Mouse (Mus musculus) cerebellum, postnatal 36 days (tissue): ENCODE results near the gene Bcl9l.

ENCODE experiments used
- DNase-seq, 2 experiments: peaks; one replicate each; pipeline ENCODE4 v3.0.0; 2021 to 2022; ENCODE audit warnings: mixed read lengths in 2 of 2

Gene Bcl9l

DNA sequence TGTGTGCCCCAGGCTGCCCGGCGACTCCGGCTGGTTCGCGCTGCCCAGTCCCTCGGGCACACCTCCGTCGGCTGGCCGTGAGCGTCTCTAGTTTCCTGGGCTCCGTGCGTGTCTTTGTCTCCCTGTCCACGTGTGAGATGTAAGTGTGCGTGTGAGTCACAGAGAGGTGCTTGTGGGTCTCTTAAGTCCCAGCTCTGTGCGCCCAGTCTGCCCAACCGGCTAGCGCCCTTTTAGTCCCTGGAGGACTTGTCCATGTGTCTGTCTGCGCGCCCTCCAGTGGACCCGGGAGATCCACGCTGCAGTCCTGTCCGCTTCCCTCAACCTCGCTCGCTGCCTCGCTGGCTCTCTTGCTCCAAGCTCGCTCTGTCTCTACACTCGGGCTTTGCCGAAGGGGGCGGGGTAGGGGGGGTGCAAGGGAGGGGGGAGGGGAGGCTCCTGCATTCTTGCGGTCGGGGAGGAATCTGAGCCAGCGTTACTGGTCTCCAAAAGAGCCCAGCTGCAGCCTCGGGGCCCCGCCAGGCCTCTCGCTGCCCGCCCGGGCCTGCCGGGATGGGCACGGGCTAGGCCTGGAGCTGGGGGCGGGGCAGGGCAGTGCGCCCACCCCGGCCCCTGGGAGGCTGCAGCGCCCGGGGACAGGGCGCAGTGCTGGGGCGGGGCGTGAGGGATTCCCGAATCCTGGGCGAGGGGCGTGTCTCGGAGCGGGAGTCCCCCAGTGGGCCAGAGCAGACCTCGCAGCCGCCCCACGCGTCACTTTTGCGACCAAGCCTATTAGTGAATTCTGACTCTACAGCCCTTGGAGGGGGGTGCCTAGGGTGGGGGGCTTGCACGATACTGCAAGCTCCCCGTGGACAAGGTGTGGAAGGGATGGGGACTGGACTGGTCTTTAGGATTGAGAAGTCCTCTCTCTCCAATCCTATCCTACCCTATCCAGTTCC lies 16.1 kb downstream of the Bcl9l start:
- peak; percentile 57 to 63 for DNase-seq

DNA sequence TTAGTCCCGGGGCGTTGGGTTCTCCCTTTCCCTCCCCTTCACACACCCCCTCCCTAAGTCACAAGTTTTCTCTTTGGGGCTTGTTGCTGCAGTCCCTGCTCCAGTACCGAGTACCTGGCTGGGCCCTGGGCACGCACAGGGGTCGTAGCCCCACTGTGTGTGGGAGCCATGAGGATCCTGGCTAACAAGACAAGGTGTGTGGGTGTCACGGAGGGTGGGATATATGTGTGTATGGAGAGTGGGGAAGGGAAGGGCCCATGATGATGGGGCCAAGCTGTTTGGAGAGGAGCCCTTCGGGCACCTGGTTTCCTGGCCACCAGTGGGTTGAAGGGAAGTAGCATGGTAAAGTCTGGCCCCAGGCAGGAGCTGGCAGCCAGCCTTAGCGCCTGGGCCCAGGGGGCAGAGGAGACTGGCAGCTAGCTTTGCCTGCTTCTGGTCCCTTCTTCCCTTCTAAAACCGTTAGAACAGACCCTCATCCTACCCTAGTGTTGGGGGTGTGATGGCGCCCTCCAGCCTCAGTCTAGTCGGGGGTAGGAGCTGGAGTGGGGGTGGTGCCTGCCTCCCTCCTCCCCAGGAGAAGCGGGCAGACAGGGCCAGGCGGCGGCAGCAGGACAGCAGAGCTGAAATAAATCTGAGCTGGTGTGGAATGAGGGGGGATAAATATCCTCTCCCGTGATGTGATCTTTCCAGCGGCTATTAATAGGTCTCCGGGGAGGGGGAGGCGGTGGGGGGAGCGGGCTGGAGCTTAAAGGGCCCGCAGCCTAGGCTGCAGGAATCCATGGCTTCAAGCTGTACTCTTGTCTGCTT lies 16.9 kb downstream of the Bcl9l start:
- peak; percentile 67 to 72 for DNase-seq

DNA sequence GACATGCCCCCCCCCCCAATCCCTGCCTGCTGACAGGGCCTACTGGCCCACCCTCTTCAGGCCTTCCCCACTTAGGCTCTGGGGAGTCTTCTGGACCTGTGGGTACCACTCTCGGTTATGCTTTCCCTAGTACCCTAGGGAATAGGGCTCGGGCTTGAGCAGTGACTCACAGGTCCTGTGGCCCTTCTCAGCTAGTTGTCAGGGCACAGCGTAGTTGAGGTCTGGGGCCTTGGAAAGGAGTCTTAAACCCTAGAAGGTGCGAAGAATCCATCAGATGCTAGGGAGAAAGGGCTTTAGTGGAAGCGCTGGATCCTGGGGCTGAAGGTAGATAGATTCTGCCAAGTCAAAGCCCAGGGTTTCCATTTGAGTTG lies 17.5 kb downstream of the Bcl9l start:
- DNase-seq: peak in 1 of 2 experiments; percentile 15

DNA sequence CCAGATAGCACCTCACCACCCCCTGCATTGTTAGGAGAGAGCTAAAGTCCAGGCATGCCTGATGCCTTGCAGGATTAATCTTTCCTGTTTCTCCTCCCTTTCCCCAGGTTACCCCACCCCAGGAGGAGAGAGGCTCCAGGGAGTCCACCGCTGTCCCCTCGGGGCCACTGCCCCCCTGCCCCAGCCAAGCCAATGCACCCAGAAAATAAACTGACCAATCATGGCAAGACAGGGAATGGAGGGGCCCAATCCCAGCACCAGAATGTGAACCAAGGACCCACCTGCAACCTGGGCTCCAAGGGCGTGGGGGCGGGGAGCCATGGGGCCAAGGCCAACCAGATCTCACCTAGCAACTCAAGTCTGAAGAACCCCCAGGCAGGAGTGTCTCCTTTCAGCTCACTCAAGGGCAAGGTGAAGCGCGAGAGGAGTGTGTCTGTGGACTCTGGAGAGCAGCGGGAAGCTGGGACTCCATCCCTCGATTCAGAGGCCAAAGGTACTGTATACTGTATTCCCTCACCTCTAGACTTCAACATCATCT lies 18.1 kb downstream of the Bcl9l start:
- DNase-seq: peak; percentile 15

DNA sequence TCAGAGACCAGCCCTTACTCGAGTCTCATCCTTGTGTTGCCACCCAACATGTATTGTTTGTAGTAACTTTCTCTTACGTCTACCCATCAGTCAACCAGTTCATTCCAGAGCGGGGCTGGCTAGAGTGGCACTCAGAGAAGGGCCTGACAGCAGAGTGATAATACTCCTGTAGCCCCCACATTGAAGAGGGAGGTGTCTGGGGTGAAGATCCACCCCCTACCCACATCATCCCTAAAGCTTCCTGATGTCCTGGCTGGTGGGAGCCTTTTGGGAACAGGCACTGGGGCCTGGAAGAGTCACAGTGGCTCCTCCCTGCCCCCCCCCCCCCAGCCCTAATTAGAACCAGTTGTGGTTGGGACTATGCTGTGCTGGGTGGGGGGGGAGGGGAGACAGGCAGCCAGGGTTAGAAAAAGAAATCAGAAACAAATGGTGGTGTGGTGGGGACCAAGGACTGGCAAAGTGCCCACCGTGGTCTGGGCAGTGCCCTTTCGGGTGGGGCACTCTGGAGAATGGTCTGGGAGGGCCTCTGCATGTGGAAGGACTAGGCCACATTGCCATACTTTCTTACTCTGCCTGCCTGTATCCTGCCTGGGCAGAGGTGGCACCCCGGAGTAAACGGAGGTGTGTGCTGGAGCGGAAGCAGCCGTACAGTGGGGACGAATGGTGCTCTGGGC lies 18.7 kb downstream of the Bcl9l start:
- peak in 1 of 2 experiments; percentile 23 for DNase-seq

DNA sequence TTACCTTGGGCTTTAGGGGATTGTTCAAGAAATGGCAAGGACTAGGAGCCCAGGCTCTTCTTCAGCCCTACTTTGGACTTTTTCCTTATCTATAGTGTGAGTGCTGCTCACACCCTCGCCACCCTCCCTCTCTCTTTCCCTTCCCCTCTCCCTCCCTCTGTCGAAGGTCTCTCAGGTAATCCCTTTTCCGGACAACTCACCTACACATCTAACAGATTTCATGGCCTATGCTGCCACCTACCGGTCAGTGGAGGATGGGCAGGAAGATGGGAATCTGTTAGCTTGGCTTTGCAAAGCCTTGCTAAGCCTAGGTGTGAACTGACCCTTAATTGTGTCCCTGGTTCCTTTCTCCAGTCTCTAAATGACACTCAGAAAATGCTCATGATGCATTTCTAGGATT lies 19.4 kb downstream of the Bcl9l start:
- DNase-seq: peak; percentile 91 to 96

DNA sequence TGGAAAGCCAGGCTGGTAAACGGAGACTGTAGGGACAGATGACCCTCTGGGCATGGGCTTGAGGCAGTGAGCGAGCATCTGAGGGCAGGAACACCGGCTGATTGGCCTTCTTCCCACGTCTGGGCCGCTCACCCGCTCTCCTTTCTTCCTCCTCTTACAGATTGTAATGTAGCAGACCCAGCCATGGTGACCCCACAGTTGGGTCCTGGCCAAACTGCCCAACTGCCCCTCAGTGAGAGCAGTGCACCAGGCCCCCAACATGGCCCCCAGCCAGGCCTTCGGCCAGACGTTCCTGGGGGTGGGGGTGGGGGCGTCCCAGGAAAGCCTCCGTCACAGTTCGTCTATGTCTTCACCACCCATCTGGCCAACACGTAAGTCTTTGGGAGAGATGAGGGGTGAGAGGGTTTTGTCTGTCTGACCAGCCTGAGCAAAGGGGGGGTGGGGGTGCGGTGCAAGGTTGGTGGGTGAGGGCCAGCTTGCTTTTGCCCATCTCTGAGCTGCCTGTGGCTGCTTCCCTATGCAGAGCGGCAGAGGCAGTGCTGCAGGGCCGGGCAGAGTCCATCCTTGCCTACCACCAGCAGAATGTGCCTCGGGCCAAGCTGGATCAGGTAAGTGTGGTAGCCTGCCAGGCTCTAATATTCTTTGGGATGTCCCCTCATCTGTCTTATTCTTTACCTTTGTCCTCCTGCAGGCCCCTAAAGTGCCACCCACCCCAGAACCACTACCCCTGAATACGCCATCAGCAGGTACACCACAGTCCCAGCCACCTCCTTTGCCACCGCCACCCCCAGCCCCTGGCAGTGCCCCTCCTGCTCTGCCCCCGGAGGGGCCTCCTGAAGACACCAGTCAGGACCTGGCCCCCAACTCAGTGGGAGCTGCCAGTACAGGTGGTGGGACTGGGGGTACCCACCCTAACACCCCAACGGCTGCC lies 22.5 kb downstream of the Bcl9l start:
- peak; percentile 12 to 37 for DNase-seq

DNA sequence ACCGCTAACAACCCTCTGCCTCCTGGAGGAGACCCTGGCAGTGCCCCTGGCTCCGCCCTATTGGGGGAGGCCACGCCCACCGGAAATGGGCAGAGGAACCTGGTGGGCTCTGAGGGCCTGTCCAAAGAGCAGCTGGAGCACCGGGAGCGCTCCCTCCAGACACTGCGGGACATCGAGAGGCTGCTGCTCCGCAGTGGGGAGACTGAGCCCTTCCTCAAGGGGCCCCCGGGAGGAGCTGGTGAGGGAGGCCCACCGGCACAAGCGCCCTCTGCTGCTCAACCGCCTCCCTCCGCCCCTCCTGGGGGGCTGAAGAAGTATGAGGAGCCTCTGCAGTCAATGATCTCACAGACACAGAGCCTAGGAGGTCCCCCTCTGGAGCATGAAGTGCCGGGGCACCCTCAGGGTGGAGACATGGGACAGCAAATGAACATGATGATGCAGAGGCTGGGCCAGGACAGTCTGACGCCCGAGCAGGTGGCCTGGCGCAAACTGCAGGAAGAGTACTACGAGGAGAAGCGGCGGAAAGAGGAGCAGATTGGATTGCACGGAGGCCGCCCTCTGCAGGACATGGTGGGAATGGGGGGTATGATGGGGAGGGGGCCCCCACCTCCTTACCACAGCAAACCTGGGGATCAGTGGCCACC lies 23.3 kb downstream of the Bcl9l start:
- peak; percentile 39 to 50 for DNase-seq

DNA sequence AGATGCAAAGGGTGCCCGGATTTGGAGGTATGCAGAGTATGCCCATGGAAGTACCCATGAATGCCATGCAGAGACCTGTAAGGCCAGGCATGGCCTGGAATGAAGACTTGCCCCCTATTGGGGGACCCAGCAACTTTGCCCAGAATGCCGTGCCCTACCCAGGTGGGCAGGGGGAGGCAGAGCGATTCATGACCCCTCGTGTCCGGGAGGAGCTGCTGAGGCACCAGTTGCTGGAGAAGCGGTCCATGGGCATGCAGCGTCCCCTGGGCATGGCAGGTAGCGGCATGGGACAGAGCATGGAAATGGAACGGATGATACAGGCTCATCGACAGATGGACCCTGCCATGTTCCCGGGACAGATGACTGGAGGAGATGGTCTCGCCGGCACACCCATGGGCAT lies 23.9 kb downstream of the Bcl9l start:
- peak in 1 of 2 experiments; percentile 18 for DNase-seq

DNA sequence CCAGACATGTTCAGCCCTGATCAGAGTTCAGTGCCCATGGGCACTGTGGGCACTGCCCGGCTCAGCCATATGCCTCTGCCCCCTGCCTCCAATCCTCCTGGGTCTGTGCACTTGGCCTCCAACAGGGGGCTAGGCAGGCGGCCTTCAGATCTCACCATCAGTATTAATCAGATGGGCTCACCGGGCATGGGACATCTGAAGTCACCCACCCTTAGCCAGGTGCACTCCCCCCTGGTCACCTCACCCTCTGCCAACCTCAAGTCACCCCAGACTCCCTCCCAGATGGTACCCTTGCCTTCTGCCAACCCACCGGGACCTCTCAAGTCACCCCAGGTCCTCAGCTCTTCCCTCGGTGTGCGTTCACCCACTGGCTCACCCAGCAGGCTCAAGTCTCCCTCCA lies 24.7 kb downstream of the Bcl9l start:
- peak in 1 of 2 experiments; percentile 3 for DNase-seq

DNA sequence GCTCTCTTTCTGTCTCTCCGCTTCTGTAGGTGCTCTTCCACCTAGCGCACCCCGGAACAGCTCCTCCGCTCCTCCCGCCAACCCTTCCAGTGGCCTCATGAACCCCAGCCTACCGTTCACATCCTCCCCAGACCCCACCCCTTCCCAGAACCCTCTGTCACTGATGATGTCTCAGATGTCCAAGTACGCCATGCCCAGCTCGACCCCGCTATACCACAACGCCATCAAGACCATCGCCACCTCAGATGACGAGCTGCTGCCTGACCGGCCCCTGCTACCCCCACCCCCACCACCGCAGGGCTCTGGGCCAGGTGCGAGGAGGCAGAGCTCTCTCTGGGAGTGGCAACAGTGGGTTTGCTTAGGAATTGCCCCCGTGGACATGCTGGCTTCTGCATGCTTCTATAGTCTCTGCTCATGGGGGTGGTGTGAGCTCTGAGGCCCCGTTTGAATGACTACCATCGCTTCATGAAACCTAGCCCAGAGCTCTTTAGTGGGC lies 25.5 kb downstream of the Bcl9l start:
- DNase-seq: peak in 1 of 2 experiments; percentile 17

DNA sequence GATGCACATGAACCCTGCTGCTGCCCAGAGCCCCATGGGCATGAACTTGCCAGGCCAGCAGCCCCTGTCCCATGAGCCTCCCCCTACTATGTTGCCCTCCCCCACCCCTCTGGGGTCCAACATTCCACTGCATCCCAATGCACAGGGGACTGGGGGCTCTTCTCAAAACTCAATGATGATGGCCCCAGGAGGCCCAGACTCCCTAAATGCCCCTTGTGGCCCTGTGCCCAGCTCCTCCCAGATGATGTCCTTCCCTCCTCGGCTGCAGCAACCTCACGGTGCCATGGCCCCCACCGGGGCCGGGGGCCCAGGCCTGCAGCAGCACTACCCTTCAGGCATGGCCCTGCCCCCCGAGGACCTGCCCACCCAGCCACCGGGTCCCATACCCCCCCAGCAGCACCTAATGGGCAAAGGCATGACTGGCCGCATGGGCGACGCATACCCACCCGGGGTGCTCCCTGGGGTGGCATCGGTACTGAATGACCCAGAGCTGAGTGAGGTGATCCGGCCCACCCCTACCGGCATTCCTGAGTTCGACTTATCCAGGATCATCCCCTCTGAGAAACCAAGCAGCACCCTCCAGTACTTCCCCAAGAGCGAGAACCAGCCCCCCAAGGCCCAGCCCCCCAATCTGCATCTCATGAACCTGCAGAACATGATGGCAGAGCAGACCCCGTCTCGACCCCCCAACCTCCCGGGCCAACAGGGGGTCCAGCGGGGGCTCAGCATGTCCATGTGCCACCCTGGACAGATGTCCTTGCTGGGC lies 26.3 kb downstream of the Bcl9l start:
- DNase-seq: peak; percentile 21 to 26

DNA sequence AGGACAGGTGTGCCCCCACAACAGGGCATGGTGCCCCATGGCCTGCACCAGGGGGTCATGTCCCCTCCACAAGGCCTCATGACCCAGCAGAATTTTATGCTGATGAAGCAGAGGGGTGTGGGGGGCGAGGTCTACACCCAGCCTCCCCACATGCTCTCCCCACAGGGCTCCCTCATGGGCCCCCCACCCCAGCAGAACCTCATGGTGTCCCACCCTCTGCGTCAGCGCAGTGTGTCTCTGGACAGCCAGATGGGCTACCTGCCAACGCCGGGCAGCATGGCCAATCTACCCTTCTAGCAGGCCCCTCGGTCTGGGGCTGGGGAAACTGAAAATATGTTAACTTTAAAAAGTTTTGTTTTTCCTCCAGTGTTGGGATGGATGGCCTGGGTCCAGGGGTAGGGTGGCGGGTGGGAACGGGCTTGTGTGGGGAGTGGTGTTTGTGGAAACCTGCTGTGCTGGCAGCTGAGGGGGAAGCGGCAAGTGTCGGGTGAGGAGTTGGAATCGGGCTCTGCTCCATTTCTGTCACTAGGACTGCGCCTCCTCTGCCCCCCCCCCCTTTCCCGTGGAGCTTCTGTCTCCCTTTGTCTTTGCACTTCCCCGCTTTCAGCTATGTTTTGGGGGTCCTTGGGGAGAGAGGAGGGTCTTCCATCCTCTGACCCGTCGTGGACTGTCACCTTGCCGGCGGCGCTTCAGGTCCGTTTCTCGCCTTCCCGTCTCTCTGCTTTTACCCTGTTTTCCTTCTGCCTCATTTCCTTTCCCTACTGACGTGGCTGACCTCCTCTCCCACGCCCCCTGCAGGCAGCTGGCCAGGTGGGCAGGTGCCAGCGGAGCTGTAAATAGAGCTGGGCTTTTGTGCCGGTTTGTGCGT lies 27.1 kb downstream of the Bcl9l start:
- peak; percentile 87 to 91 for DNase-seq

DNA sequence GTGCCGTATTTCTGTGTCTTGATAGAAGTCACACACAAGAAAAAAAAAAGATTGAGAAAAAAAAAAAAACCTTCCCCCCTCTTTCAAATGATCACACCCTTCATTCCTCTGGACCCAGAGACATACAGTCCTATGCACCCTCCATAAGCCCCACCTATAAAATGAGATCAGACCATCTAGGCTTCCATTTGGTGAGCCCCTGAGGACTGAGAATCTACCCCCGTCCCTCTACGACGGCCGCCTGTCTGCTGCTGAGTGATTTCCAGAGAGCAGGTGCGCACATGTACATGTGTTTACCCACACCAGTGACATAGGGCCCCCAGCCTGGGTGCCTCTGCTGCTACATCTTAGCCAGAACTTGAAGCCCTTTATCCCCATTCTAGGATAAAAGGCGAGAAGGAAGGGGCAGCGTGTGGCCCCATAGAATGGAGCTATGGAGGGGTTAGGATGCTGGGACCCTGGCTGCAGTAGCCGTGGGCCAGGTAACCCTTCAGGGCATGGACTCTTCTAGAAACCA lies 27.8 kb downstream of the Bcl9l start:
- peak; percentile 27 to 32 for DNase-seq

DNA sequence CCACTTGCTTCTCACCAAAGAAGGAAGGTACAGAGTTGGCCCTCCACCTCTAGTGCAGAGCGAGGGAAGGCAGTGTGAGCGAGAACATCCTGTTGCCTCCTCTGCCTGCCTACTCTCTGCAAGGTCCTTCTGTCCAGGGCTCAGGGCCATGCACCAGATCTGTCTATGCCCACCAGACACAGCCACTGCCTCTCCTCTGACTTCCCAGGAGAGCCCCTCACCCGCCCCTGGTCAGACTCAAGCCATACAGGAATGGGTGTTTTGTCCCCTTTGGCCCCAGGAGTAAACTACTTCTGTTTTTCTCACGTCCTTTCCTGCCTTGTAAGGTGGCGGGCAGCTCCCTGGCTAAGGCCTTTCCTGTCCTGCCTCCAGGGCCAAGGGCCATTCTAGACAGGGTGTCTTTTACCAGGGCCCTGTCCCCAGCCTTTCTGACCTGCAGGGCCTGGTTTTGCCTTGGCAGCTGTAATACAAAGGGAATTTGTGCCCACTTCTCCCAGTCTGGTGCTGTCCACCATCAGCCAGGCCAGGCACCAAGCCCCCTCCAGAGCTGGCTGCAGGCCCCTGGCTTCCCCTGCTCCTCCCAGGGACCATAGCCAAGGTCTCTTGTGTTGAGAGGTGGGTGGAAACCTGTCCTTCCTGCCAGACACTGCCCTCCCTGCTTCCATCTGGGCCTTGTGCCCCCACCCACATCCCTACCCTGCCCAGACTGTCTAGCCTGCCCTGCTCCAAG lies 28.4 kb downstream of the Bcl9l start:
- peak; percentile 50 to 64 for DNase-seq

DNA sequence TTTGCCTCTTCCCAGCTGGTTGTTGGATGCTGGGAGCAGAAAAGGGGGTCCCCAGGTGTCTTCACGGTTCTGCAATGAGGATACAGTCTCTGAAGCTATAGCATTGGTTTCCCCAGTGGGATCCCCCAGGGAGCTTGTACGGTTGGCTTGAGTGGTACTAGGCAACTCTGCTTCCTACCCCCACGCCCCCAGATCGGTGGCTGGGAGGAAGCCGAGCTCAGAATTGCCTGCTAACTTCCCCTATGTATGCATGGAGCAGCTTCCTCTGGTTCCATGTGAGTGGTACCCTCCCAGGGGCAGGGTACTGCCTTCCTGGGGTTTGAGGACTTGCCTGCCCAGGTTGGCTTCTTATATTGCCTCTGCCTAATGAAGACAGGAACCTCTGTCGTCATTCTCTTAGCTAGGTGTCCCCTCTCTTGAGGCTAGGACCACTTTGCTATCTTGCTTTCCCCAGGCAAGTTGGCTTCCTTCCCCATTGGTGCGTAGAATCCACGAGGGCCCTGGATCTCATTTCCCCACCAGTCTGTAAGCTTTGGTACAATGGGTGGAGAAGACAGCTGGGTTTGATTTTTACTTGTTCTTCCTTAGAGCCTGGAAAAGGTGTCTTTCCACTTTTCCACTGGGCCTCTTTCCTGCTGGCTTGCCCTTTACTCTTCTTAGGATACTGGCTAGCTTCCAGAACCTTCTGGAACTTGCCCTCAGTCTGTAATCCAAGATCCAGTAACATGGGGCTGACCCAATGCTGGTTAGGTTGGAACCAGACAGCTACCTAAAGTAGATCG lies 29.5 kb downstream of the Bcl9l start:
- DNase-seq: peak in 1 of 2 experiments; percentile 4

DNA sequence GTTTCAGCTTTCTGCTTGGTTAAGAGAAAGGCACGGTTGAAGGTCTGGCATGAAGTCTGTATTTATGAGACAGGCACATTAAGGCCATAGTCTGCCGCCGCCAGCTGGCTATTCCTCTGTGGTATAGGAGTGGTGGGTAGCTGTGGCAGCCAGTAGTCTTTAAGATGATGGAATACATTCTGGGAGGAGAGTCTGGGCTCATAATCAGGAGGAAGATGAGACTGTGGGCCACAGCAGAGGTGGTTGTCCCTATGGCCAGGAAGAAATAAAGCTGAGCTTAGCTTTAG lies 30.0 kb downstream of the Bcl9l start:
- DNase-seq: peak in 1 of 2 experiments; percentile 15

DNA sequence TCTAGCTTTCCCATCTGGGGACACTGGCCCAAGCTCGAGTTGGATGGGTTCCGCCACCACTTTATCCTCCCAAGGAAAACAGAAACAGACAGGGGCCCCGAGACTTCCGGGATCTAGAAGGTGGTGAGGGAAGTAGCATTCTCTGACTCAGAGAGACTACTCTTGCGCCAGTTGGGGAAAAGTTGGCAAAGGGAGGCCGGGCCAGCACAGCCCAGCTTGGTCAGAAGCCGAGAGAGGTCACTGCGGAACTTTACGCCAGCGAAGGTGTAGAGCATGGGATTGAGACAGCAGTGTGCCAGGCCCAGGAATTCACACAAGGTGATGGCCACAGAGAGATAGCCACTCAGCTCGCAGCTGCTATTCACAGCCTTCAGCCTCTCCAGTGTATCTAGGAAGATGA lies 30.5 kb downstream of the Bcl9l start:
- no peak for DNase-seq
